Mouse (Mus musculus) T-helper 1 cell (primary cell): ENCODE measurements at regions not wholly inside any gene's neighbourhood (a gene's known extent, or its start where the extent isn't known, plus 50 kb on each side); places are given as distances from the start of the nearest gene placed in this dataset.

Experiments
- in situ Hi-C: fragments of 300-600 bp; cut with MboI, MseI; formaldehyde crosslinking; loops from one replicate; pipeline ENCODE4 v1.15.1; 2025; ENCODE audit warnings: high pct_unique_total_duplicates

GRCm38 (mm10) chr2:128368534-128369273 is 222.3 kb upstream of the Spdye4c start:
- in situ Hi-C loops: no loop called here

DNA sequence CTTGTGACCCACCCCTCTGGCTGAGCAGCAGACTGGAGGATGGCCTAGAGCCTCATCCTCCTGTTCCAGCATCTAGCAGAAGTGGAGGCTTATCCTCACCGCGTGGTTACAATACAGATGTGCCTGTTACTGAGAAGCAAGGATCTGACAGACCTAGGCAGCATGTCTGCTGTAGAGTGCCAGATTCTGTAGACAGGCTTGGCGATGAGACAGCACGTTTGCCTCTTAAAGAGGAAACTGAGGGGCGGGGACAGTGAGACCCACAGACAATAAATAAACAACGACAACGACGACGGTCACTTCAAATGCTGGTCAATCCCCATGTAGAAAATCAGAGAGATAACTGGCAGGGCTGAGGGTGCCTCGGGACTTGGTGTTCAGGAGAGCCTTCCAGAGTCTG is 220.2 kb upstream of the Spdye4c start:
- in situ Hi-C loops: no loop called here

GRCm38 (mm10) chr2:128372204-128372603 is 218.8 kb upstream of the Spdye4c start:
- in situ Hi-C loops: no loop called here

- in situ Hi-C loops: no loop called here
Measured at GRCm38 (mm10) chr2:128373363-128374252, 217.4 kb upstream of the Spdye4c start.

GRCm38 (mm10) chr2:128374253-128374566 is 216.8 kb upstream of the Spdye4c start:
- in situ Hi-C loops: no loop called here

DNA sequence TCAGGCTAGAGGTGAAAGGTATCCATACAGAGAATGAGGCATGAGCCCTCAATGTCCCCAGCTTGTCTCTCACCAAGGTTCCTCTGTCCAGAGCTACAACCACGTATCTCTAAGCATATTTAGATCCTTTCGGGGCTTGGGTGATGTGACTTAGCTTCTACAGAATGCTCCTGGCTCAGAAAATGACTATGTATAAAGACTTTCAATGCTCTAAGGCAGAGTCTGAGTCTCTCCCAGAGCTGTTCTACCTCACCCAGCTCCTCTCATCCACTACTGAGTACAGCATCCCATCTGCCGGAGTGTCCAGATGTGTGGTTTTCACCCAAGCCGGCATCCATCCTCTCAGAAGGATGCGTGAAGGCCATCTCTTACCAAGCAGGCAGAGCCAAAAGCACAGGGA is 216.1 kb upstream of the Spdye4c start:
- in situ Hi-C loops: no loop called here

DNA sequence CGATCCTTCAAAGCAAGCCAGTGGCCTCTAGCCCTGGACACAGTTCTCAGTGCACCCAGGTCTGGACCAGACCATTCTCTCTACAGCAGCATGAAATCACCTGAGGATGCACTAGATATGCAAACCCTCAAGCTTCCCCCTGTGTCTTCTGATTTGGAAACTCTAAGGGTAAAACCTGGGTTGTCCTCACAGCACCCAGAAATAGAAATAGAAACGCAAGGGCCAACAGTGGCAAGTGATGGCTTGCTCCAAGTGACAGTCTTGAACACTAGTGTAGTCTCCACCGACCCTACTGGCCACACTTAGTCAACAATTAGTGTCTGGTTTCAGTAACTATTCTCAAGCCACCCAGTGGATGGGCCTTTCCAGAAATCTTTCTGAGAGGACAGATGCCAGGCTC is 215.2 kb upstream of the Spdye4c start:
- in situ Hi-C loops: no loop called here

GRCm38 (mm10) chr2:128377176-128377575 is 213.8 kb upstream of the Spdye4c start:
- in situ Hi-C loops: no loop called here

DNA sequence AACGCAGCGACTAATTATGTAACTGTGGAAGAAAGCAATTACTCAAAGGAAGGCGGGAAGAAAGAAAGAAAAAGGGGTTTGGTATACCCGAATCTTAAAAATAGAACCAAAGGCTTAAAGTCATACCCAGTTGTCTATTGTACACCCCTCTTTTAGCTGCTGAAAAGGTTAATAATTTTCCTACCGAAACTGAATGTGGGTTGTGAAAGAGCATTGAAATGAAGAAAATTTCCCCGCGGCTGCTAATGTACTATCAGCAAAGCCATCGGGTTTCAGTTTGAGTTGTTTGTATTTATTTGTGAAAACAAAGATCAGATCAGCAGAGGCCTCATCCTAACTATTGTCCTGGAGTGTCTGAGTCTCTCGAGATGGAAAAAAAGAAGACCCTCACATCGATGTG is 213.3 kb upstream of the Spdye4c start:
- in situ Hi-C loops: no loop called here

- in situ Hi-C loops: no loop called here
Measured at GRCm38 (mm10) chr2:128378456-128378855, 212.6 kb upstream of the Spdye4c start.

DNA sequence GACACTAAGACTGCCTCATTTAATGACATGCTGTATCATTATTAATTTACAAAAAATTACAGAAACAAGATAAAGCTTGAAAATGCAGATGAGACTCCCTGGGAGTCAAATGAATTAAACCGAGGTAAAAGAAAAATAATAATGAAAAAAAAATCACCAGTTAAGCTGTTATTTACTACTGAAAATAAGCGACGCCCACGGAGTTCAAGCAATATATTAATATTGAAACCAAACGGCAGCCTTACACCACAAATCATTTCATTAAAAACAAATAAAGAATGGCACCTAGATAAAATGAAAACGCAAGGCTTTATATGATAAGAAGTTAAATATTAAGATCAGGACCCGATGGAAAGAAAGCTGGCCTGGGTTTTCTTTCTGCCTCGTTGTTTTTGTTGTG is 211.9 kb upstream of the Spdye4c start:
- in situ Hi-C loops: no loop called here

DNA sequence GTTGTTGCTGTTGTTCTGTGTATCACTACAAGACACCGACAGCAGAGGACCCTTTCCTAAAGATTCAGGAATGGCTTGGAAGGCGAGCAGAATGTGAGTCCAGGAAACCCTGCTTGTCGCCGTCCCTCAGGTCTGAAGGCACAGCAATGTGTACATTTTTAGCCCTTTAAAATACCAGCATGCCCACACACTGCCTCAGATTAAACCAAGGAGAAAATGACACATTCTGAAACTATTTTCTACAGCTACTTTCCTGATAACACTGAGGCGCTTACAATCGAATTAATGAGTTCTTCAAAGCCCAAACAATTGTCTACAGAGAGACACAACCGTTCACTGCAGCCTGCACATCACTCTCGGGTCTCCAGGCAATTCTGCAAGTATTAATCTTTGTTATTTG is 211.5 kb upstream of the Spdye4c start:
- in situ Hi-C loops: no loop called here

DNA sequence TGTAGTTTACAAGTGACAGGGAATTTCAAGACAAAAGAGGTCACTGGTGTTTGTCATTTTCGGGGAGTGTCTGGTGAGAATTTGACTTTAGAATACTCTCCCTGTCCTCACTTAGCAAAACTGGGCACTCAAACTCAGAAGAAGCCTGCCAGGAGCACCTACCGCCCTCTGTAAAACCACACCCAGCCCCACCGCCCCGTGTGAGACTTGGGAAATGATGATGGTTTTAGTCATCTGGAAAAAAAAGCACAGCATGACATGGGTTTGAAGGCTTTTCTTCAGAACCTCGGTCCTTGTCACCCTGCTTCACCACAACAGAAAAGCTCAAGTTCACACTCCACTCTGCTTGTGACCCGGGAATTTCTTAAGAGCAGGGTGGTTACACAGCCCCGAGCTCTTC is 210.4 kb upstream of the Spdye4c start:
- in situ Hi-C loops: no loop called here

DNA sequence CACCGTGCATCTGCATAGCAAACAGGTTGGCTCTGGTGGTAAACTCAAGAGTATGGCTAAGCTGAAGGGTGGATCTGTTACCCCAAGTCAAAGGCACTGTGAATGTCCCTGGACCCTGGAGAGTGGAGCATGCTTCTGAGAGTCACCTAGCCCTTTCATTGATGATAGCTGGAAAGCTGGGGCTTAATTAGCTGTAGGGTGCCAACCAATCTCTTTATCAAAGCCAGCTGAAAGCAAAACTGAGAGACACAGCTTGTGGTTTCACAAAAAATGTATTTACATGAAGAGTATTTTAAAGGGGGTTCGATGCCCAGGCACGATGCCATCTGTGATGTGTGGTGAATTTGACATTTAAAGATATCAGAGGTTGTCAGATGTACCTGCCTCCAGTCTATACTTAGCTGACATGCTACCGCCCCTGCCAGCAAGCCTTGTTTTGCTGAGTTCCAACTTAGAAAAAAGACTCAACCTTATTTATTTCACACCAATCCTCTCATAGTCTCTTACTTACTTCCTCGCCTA is 209.3 kb upstream of the Spdye4c start:
- in situ Hi-C loops: no loop called here

- in situ Hi-C loops: no loop called here
Measured at GRCm38 (mm10) chr2:128382473-128382872, 208.5 kb upstream of the Spdye4c start.

- in situ Hi-C loops: no loop called here
Measured at GRCm38 (mm10) chr2:128384612-128385011, 206.4 kb upstream of the Spdye4c start.

DNA sequence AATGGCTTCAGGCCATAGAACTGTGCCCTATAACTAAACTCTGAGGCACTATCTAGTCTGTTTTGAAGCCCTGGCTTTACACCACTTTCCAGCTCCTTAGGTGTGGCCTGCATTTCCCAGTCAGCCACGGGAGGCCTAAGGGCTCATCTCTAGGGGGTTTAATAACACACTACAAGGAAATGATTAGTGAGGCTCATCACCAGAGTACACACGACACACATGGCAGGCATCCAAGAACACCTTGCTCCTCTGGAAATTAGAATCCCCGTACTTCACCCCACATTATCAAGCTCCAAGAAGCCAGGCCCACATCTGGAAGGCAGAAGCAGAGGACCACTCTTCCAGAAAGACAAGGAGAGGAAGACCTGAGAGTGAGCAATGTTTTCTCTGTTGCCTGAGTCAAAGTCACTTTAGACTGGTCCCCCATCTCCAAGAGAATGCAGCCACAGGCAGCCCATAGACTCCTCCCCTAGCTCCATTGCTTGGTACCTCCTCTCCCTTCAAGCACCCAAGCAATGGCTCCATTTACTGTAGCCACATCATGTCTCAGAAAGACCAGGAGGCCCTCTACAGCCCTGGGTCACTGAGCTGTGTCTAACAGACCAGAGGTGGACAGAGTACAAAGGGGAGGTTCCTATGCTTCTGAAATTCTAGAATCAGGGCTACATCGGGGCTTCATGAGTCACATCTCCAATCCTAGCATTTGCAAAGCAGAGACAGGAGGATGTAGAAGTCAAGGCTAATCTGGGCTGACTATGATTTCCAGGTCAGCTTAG is 204.0 kb upstream of the Spdye4c start:
- in situ Hi-C loops: no loop called here

DNA sequence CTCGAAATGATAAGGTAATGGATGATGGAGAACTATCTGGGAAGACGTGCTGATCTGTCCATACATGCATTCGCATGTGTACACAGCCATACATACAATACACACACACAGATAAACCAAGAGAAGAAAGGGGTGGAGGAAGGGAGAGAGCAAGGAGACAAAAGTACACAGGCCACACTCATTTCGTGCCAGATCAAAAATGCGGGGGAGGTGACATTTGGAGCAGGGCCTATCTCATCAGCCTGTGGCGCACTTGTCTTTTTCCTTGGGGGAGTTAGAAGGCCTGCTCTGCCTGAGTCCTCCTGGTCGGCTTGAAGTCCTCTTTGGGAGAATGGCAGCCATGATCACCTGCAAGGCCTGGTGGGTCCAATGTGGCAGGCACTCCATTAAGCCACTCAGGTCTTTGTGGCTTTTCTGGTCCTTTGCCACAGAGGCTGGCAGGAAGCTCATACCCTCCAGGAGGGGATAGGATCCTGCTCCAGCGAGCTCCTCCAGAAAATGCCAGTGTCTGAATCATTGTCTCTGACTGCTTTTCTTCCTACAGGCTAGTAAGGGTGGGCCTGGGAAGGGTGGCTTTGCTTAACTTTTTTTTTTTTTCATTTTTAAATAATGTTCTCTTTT is 203.0 kb upstream of the Spdye4c start:
- in situ Hi-C loops: no loop called here

GRCm38 (mm10) chr2:128388883-128389470 is 202.0 kb upstream of the Spdye4c start:
- in situ Hi-C loops: no loop called here

DNA sequence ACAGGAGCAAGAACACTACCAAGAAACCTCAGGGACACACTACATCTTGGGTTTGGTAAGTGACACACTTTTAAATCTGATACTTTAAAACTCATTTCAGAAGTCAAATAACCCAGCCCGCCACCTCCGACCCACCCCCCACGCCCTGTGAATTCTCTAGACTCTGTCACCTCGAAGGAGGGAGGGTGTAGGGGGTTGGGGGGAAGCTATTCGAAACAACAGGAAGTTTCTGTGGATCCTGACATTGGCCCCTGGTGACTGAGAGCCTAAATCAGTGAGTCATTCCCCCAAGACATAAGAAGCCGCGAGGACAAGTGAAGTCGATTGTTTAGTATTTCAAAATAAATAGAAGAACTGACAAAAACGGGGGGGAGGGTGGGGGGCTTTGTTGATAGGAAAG is 198.7 kb upstream of the Spdye4c start:
- in situ Hi-C loops: no loop called here

- in situ Hi-C loops: no loop called here
Measured at GRCm38 (mm10) chr2:128393401-128393800, 197.6 kb upstream of the Spdye4c start.
